Mouse (Mus musculus) liver, adult (tissue): ENCODE data around the gene Nrtn.

Experiments
- GATA4 ChIP-seq: IDR thresholded peaks from 2 replicates; pipeline ENCODE4 v1.6.1; 2014; ENCODE audit warnings: mild to moderate bottlenecking, low read length; ENCODE audit not compliant: insufficient replicate concordance

Gene Nrtn

DNA sequence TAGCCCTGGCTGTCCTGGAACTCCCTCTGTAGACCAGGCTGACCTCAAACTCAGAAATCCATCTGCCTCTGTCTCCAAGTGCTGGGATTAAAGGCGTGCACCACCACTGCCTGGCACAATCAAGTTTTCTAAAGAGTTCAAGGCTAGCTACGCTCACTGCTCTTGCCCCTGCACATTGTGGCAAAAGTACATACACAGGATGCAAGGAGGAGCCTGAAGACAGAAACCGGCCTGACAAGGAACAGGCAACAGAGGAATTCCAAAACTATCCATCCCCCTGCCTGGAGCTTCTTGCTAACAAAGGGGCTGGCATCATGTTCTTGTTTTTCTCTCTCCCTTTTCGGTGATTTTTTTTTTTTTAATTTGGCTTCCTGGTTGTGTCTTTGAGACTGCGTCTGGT, 13.2 kb downstream of the Nrtn start:
- no peak for TF ChIP-seq GATA4

DNA sequence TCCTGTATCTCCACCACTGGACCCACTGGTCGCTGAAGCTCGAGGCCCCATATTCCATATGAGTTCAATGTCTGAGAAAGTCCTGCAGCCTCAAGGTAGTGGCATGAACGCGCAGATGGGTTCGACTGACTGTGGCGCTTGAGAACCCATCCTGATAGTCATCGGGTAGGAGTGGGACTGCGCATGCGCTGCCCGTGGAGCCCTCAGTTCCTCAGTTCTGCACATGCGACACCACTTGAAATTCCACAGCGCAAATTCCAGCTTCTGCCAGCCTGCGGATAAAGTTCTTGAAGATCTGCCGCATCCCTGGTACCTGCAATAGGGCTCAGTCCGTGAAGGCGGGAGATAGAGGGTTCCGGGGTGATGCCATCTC, 16.6 kb downstream of the Nrtn start:
- TF ChIP-seq GATA4, result no peak

DNA sequence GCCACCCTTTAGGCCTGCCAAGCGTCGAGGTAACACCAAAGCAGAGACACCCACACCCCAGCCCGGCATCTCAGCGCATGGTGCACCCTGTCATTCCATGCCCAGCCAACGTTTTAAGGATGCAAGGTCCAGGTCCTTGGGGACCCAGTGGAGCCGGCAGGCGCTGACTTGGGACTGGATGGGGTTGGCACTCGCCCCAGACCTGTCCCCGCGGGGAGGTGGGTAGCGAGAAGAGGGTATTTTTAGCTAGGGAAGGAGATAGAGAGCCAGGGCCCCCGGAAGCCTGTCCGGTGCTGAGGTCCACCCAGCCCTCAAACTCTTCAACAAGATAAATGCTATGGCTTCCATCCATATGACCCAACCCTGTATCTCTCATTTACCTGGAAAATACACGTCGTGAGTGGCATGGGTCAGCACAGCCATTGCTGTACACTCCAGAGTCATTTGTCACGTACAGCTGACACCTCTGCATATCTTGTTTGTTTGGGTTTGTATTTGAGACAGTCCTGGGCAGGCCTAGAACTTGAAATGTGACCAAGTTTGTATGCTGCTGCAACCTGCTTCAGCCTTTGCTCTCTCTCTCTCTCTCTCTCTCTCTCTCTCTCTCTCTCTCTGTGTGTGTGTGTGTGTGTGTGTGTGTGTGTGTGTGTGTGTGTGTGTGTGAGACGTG, 17.1 kb downstream of the Nrtn start:
- no peak for TF ChIP-seq GATA4

DNA sequence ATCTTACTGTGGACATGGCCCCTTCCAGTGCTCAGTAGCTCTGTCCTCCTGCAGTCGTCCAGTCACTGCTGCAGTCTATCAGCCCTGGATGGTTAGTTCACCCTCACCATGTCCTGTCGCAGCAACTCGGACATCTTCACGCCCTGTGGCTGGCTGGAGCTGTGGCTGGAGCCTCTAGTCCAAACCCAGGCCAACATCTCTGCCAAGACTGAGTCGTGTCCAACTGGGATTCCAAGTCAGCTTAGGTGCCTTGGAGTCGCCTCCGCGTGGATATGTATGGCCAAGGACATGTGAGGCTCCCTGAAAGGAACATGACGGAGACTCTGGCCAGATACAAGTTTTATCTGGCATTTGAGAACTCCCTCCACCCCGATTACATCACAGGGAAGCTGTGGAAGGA, 19.1 kb downstream of the Nrtn start:
- no peak for TF ChIP-seq GATA4

DNA sequence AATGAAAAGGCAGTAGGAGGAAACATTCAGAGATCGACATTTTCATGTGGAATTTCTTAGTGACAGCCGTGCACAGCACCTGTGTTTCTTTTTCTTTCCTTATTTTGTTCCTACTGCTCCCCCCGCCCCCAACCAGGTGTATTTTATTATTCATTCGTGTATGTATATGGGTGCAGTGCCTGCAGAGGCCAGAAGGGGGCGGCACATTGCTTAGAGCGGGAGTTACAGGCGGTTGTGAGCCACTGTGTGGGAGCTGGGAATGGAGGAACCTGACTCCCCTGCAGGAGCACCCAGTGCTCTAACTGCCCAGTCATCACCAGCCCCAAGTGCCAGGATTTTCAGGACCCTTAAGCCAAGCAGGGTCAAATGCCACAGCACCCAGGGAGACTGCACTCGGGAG, 20.8 kb downstream of the Nrtn start:
- TF ChIP-seq GATA4, result no peak

DNA sequence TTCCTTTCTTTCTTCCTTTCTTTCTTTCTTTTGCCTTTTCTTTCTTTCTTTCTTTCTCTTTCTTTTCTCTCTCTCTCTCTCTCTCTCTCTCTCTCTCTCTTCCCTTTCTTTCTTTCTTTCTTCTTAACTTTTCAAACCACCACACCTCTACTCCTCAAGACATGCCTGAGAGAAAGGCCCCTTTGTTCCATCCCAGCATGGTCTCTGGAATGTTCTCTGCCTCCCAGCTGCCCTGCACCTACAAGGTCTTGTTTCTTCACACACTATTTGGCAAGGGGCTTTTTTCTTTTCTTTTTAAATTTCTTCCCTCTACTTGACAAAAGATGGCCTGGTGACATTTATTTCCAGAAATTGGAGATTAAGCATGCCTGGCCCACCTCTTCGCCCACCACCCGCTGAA, 27.7 kb downstream of the Nrtn start:
- TF ChIP-seq GATA4, result no peak

DNA sequence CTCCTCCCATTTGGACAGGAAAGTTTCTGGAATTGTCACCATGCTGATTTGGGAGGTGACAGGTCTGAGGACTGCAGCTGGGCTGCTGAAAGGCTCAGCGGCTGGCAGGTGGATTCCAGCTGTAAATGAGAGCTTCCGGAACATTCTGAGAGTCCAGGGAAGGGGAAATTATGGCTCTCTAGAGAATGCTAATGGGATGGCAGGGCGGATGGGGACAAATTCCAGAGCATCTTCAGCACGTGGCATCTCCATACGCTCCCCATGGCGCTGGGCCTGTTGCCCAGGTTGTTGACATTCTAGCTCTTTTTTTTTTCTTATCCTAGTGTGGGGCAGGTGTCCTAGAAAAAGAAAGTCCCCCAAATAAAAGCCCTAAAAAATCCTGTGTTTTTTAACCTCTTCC, 28.2 kb downstream of the Nrtn start:
- no peak for TF ChIP-seq GATA4

DNA sequence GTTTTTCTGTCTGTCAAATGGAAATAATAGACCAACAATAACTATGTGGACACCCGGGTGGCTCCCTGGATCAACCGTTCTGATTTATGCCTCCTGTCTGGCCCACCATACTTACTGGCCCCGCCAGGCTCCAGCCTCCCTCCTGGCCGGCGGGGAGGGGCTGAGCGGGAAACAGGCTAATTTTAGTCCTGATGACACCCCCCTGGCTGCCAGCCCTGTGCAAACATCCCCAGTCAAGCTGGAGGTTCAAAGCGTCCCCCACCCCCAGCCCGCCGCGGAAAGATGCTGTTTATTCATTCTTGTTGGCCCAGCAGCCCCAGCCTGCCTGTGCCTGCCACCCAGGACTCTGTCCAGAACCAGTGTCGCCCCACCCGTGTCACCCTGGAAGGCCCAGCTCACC, 29.2 kb downstream of the Nrtn start:
- TF ChIP-seq GATA4, result no peak

DNA sequence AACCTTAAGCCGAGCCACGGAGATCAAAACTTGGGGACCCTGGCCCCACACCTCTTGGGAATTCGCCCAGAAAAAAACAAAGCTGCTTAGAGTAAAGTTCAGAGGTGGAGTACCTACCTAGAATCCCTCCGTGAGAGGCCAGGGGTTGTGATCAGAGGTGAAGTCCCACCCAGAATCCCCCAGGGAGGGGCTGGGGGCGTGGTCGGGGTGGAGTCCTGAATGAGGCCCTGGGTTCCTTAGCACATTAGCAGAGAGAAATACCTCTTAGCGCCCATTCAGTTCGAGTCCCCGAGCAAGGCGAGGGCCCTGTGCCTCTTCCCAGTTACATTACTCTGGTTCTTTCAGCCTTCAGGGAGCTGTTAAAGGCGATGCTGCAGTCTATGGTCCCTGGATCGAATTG, 29.7 kb downstream of the Nrtn start:
- no peak for TF ChIP-seq GATA4

DNA sequence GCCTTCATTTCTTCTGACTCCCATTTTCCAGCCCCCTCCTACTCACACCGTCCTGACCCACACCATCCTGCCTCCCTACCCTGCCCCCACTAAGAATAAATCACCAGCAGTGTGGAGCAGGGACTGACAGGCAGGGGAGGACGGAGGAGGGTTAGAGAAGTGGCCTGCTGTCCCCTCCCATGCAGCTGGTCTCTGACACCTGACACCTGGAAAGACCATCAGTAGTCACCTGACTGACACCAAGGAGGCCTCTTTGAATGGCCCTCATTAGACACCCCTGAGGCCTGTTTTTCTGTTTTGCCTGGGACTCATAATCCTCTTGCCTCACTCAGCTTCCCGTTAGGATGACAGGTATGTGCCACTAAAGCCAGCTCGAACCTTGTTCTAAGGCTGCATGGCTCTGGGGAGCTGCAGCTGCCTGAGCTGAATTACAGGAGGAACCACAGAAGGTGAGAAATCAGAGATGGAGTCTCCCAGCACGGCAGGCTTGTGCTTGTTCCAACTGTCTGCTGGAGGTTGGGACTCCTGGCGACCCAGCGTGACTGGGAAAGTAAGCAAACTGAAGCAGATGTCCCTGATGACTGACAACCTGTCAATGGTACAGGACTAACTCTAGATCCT, 30.2 kb downstream of the Nrtn start:
- no peak for TF ChIP-seq GATA4

DNA sequence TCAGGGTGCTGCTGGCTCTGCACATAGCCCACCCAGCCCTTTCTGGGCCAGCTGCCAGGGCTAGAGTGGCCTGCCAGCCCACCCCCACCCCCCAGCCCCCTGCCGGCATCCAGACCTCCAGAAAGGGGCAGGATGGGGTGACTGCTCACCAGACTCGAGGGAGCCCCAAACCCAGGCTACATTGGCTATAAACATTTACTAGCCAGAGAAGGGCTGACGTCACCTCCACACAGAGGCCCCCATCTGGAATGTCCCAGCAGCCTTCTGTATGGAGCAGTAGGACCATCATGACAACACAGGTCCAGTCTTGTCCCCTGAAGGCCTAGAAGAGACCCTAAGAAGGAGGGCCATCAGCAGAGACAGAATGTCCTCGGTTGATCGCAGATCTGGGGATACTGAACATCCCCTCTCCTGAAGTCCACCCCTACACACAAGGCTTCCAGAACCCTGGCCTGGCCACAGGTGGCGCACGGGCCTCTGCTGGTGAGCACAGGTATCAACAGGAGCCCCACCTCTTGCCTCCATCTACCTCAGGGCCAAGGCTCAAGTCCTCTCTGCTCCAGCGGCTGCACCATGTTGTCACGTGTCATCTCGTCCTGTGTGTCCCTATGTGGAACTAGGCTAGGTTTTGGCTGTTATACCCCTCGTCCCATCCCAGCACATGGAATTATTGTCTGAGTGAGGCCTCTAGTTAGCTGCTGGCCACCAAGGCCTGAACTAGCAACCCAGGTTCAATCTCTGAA, 33.7 kb downstream of the Nrtn start:
- no peak for TF ChIP-seq GATA4

DNA sequence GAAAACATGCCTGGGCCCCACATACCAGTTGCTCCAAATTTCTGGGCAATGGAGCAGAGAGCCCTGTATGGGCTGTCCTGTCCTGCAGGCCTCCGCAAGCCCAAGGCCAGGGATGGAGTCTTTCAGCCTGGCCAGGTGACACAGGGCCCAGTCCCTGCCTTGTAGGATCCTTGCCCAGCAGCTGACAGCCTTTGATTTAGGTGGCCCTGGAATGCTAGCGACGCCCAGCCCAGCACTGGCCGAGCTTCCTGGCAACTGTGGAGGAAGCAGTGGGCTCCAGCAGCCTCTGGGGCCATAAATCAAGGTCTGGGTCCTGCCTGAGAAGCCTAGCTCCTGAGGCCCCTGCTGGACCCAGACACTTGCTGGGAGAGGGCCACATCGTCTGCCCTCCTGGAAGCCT, 34.9 kb downstream of the Nrtn start:
- TF ChIP-seq GATA4, result no peak

DNA sequence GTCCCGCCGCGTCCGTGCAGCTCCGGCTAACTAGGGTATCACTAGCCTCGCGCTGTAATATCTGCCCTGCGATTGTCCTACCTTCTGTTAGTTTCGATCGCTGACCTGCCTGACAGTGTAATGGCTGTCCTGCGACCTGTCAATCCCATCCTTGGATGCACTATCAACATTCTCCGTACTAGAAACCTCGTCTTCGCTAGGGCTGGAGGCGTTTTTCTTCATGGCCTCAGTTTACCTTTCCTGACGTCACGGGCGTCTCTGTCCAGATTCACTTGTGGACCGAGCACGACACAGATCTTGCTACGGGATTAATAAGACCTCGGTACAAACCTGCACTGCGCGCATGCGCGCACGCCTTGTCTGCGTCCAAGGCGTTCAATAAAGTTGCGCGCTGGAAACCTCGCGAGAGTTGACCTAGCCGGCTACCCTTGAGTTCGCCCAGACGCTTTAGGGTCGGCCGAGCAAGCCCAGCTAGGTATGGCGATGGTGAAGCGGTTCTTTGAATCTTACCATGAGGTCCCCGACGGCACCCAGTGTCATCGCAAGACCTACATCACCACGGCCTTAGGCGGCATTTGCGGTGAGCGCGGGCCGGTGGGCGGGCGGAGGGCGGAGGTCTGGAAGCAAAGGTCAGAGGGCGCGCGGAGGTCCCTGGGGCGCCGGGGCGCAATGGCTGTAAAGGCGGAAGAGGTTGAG, 39.8 kb downstream of the Nrtn start, which contains the start of the genes Ndufa11 and Vmac:
Gene Ndufa11, plus strand, starts transcription at position 405 of the 696 bp plus-strand sequence.
Gene Vmac, minus strand, starts transcription at position 660 of the 696 bp plus-strand sequence.
- no peak for TF ChIP-seq GATA4

DNA sequence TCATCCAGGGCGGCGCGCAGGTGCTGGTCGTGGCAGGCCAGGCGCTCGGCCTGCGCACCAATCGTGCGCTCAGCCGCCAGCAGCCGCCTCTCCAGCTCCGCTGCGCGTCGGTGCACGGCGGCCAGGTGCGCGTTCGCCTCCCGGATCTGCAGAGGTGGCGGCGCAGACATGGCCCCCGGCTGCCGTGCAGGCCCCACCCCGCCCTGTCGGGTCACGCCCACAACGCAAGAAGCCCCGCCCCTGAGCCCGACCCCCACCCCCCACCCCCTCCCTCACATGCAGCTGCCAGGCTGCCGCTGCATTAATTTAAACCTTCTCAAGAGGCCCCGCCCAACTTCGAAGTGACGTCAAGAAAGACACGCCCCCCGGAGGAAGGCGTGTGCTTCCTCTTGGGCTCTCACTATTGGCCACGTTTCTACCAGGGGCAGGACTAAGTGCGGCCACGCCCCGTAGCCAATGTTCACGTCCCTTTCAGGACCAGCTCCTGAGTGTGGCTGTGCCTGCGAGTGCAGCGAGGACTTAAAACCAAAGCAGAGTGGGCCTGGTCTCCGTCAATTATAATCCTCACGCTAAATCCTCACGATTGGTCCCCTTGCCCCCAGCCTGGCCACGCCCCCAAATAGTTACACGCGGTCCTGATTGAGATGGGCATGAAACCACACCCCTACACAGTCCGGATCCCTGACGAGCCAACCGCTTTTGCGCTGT, 40.5 kb downstream of the Nrtn start:
- TF ChIP-seq GATA4, result no peak
